Mouse (Mus musculus): ENCODE data around the gene 2310022B05Rik.

DNA sequence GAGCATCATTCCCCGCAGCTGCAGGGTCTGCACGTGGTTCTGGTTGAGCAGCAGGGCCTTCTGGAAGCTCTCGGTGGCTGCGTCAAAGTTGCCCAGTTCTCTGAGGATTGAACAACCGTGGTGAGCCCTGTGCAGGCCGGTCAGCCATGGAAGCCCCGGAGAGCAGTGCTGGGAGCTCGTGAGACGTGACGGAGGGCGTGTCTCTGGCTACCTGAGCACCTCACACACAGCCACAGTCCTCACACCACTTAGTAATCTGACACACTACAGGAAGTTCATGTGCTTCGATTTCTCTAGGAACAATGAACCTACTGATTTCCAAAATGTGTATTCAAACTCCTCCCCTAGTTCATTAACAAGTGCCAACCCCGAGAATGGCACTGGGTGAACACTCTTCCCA lies 25.7 kb upstream of the 2310022B05Rik start:
- TF ChIP-seq POU5F1 (IDR thresholded peaks at IDR 0.05; ENCODE audit: borderline replicate concordance, low read length) (no peak), CTCF (conservative IDR thresholded peaks at IDR 0.05; ENCODE audit: low read length) (no peak), NANOG (IDR thresholded peaks at IDR 0.05; ENCODE audit: borderline replicate concordance, low read length) (no peak)
